14 mouse cellular contexts compared by ENCODE assay signal in genomic region chr10:53181413-53181812, GRCm38 (mm10).
DNase-seq lines count a peak whose midpoint lies in the region; ATAC-seq and TF ChIP-seq lines count a peak whose summit lies in the region.
"Had no signal": no experiment of that assay in that cellular context is flagged by ENCODE, and none has a peak within 500 bp of the region (broad histone marks: within the 10 kb centered on the region; RNA-seq: fewer than 3 reads in every experiment).

No protein-coding gene starts in this region.

- no peaks in the 10 kb centered on the region for H3K36me3 ChIP-seq in forebrain, postnatal 0 days (ENCODE audit: insufficient read depth)
- no peaks in the 10 kb centered on the region for H3K36me3 ChIP-seq in forebrain, embryonic 14.5 days (ENCODE audit: control insufficient read depth, insufficient read depth, low read length)
- no peaks in the 10 kb centered on the region for H3K36me3 ChIP-seq in heart, embryonic 15.5 days
- H3K36me3 ChIP-seq in heart, embryonic 16.5 days (ENCODE audit: control insufficient read depth, insufficient read depth) = no peaks in the 10 kb centered on the region
- H3K36me3 ChIP-seq in thymus, adult 2 months (ENCODE audit: control insufficient read depth, insufficient read depth, low read length) = no peaks in the 10 kb centered on the region
- H3K36me3 ChIP-seq: embryonic facial prominence, embryonic 13.5 days; kidney, embryonic 15.5 days; limb, embryonic 15.5 days had no signal

- H3K9ac ChIP-seq in forebrain, postnatal 0 days = no peak overlapping the region
- no peak overlapping the region for H3K9ac ChIP-seq in forebrain, embryonic 14.5 days (ENCODE audit: low read length)
- H3K9ac ChIP-seq in heart, embryonic 15.5 days = peak overlapping the region; percentile 2; the same call in 1 of the 2 replicates
- peak overlapping the region; percentile 50 for H3K9ac ChIP-seq in heart, embryonic 16.5 days (ENCODE audit: low read length)
- H3K9ac ChIP-seq: embryonic facial prominence, embryonic 13.5 days; kidney, embryonic 15.5 days; limb, embryonic 15.5 days had no signal

- H3K27me3 ChIP-seq in forebrain, postnatal 0 days (ENCODE audit: insufficient read depth, low read length) = no peaks in the 10 kb centered on the region
- H3K27me3 ChIP-seq in forebrain, embryonic 14.5 days (replicated peaks; ENCODE audit: control insufficient read depth, insufficient read depth, low read length) = no peaks in the 10 kb centered on the region
- no peaks in the 10 kb centered on the region for H3K27me3 ChIP-seq in heart, embryonic 15.5 days
- H3K27me3 ChIP-seq in heart, embryonic 16.5 days (ENCODE audit: control insufficient read depth, insufficient read depth, low read length) = no peaks in the 10 kb centered on the region
- no peaks in the 10 kb centered on the region for H3K27me3 ChIP-seq in thymus, adult 2 months (ENCODE audit: control insufficient read depth, insufficient read depth, low read length)
- H3K27me3 ChIP-seq: embryonic facial prominence, embryonic 13.5 days; kidney, embryonic 15.5 days; limb, embryonic 15.5 days had no signal

- DNase-seq in forebrain, postnatal 0 days = peak; percentile 10
- DNase-seq in forebrain, embryonic 14.5 days (ENCODE audit: low spot score) = no peak
- no peak for DNase-seq in heart, postnatal 36 days
- peak; percentile 2 for DNase-seq in ZHBTc4 (ENCODE audit: low read depth, low spot score)
- DNase-seq in thymus, adult 2 months = no peak
- DNase-seq: cerebellum, adult 2 months; lung, adult 2 months; midbrain, embryonic 14.5 days had no signal

- TF ChIP-seq POLR2A in thymus, adult 2 months (IDR thresholded peaks at IDR 0.05; ENCODE audit: control insufficient read depth, extremely low read depth, insufficient read depth, low read length, poor library complexity) = no peak

- no peak for TF ChIP-seq CTCF in forebrain, postnatal 0 days (IDR thresholded peaks at IDR 0.05; ENCODE audit: low read depth)
- no peak for TF ChIP-seq CTCF in thymus, adult 2 months (IDR thresholded peaks at IDR 0.05; ENCODE audit: borderline replicate concordance, control insufficient read depth, extremely low read depth, insufficient read depth, low read length, poor library complexity)

- intact Hi-C loops in heart, postnatal 36 days (cut with DNase I) = no loop called here

- ATAC-seq in forebrain, postnatal 0 days = peak; percentile 55
- no peak for ATAC-seq in forebrain, embryonic 14.5 days
- 0 out of 2 replicates have a peak, but pooled peaks have one; percentile 23 for ATAC-seq in heart, embryonic 15.5 days (replicated peaks; ENCODE audit: insufficient number of reproducible peaks, insufficient read depth, low FRiP score, low read depth)
- ATAC-seq in heart, embryonic 16.5 days (replicated peaks; ENCODE audit: extremely low read depth, insufficient read depth, low FRiP score) = no peak
- ATAC-seq: hindbrain, postnatal 0 days had no signal

- no peaks in the 10 kb centered on the region for H3K4me1 ChIP-seq in forebrain, postnatal 0 days (ENCODE audit: insufficient read depth)
- peaks cover 4% of the 10 kb centered on the region; the same call in 1 of the 2 replicates for H3K4me1 ChIP-seq in forebrain, embryonic 14.5 days (ENCODE audit: control insufficient read depth, insufficient read depth, low read length)
- H3K4me1 ChIP-seq in heart, embryonic 15.5 days (replicated peaks) = peaks cover 26% of the 10 kb centered on the region
- peaks cover 28% of the 10 kb centered on the region for H3K4me1 ChIP-seq in heart, embryonic 16.5 days (ENCODE audit: control insufficient read depth, insufficient read depth, low read length)
- no peaks in the 10 kb centered on the region for H3K4me1 ChIP-seq in thymus, adult 2 months (replicated peaks; ENCODE audit: control insufficient read depth, insufficient read depth, low read length)
- H3K4me1 ChIP-seq: embryonic facial prominence, embryonic 13.5 days had no signal

- H3K4me2 ChIP-seq in forebrain, postnatal 0 days (ENCODE audit: low read depth) = no peak overlapping the region
- no peak overlapping the region for H3K4me2 ChIP-seq in forebrain, embryonic 14.5 days (ENCODE audit: low read length)
- no peak overlapping the region for H3K4me2 ChIP-seq in heart, embryonic 15.5 days
- peak overlapping the region; percentile 18 for H3K4me2 ChIP-seq in heart, embryonic 16.5 days (ENCODE audit: low read depth, low read length)
- H3K4me2 ChIP-seq: embryonic facial prominence, embryonic 13.5 days; kidney, embryonic 15.5 days; limb, embryonic 15.5 days had no signal

- H3K9me3 ChIP-seq in forebrain, postnatal 0 days (ENCODE audit: low read length) = no peaks in the 10 kb centered on the region
- H3K9me3 ChIP-seq in forebrain, embryonic 14.5 days (replicated peaks; ENCODE audit: control insufficient read depth, low read length) = no peaks in the 10 kb centered on the region
- H3K9me3 ChIP-seq in heart, embryonic 15.5 days (replicated peaks) = no peaks in the 10 kb centered on the region
- H3K9me3 ChIP-seq in heart, embryonic 16.5 days (replicated peaks; ENCODE audit: control insufficient read depth, low read length) = no peaks in the 10 kb centered on the region
- H3K9me3 ChIP-seq: embryonic facial prominence, embryonic 13.5 days; kidney, embryonic 15.5 days; limb, embryonic 15.5 days had no signal

- no peak overlapping the region for H3K4me3 ChIP-seq in forebrain, postnatal 0 days (ENCODE audit: low read depth, low read length)
- no peak overlapping the region for H3K4me3 ChIP-seq in forebrain, embryonic 14.5 days (ENCODE audit: low read depth, low read length)
- H3K4me3 ChIP-seq in heart, embryonic 15.5 days = no peak overlapping the region
- no peak overlapping the region for H3K4me3 ChIP-seq in heart, embryonic 16.5 days (ENCODE audit: low read length)
- H3K4me3 ChIP-seq in thymus, adult 2 months (ENCODE audit: control insufficient read depth, insufficient read depth, low read length) = no peak overlapping the region
- H3K4me3 ChIP-seq: embryonic facial prominence, embryonic 13.5 days; kidney, embryonic 15.5 days; limb, embryonic 15.5 days had no signal

- peak overlapping the region; percentile 42; the same call in 1 of the 2 replicates for H3K27ac ChIP-seq in forebrain, postnatal 0 days (ENCODE audit: low read depth, low read length)
- H3K27ac ChIP-seq in forebrain, embryonic 14.5 days (ENCODE audit: low read depth, low read length) = no peak overlapping the region
- peak overlapping the region; percentile 83 for H3K27ac ChIP-seq in heart, embryonic 15.5 days
- H3K27ac ChIP-seq in heart, embryonic 16.5 days (ENCODE audit: low read length) = peak overlapping the region; percentile 95
- H3K27ac ChIP-seq in thymus, adult 2 months (ENCODE audit: control insufficient read depth, insufficient read depth, low read length) = no peak overlapping the region
- H3K27ac ChIP-seq: embryonic facial prominence, embryonic 13.5 days; hindbrain, postnatal 0 days had no signal

- 71% methylated on average over 9 of the region's 9 CpGs for WGBS in forebrain, postnatal 0 days
- WGBS in forebrain, embryonic 14.5 days = 83% methylated on average over 9 of the region's 9 CpGs
- WGBS in heart, embryonic 15.5 days = 53% methylated on average over 9 of the region's 9 CpGs
- 54% methylated on average over 9 of the region's 9 CpGs for WGBS in heart, embryonic 16.5 days
- WGBS in thymus, adult 2 months = 77% methylated on average over 9 of the region's 9 CpGs

Comparison
In these comparisons a context has a peak if more than half of its experiments do, and no peak if none do; other contexts are left out.
1. ATAC-seq: peak in forebrain, postnatal 0 days (single experiment) and heart, embryonic 15.5 days (single experiment); none in forebrain, embryonic 14.5 days (single experiment) and heart, embryonic 16.5 days (single experiment).
2. DNase-seq: peak in forebrain, postnatal 0 days (single experiment) and ZHBTc4 (single experiment); none in forebrain, embryonic 14.5 days (single experiment), heart, postnatal 36 days (0 of 2) and thymus, adult 2 months (single experiment).
3. H3K27ac ChIP-seq: peak in forebrain, postnatal 0 days (single experiment), heart, embryonic 15.5 days (single experiment) and heart, embryonic 16.5 days (single experiment); none in forebrain, embryonic 14.5 days (single experiment) and thymus, adult 2 months (single experiment).
4. H3K9ac ChIP-seq: peak in heart, embryonic 15.5 days (single experiment) and heart, embryonic 16.5 days (single experiment); none in forebrain, postnatal 0 days (single experiment) and forebrain, embryonic 14.5 days (single experiment).